ENCODE assay signal across 27 mouse cellular contexts in genomic region chr11:58799747-58800146, GRCm38 (mm10). TPM values are rescaled to one million over a fixed set of nuclear protein-coding genes. Genes with fewer than 3 reads are reported as not detected.
DNase-seq lines count a peak whose midpoint lies in the region; ATAC-seq lines count a peak whose summit lies in the region.
"Had no signal": no experiment of that assay in that cellular context is flagged by ENCODE, and none has a peak within 500 bp of the region (broad histone marks: within the 10 kb centered on the region; RNA-seq: fewer than 3 reads in every experiment).

No protein-coding gene starts in this region.

- H3K4me1 ChIP-seq in midbrain, embryonic 13.5 days (replicated peaks) = peaks cover 14% of the 10 kb centered on the region

- H3K9ac ChIP-seq in midbrain, embryonic 13.5 days (replicated peaks) = no peak overlapping the region
- H3K9ac ChIP-seq: embryonic facial prominence, embryonic 12.5 days; heart, embryonic 12.5 days; hindbrain, embryonic 14.5 days had no signal

- no peaks in the 10 kb centered on the region for H3K36me3 ChIP-seq in midbrain, embryonic 13.5 days
- H3K36me3 ChIP-seq: embryonic facial prominence, embryonic 12.5 days; heart, embryonic 12.5 days; hindbrain, embryonic 10.5 days had no signal

- 86% methylated on average over 5 of the region's 5 CpGs for WGBS in midbrain, embryonic 13.5 days

- no peak overlapping the region for H3K27ac ChIP-seq in midbrain, embryonic 13.5 days
- H3K27ac ChIP-seq: embryonic facial prominence, embryonic 12.5 days; hindbrain, embryonic 10.5 days; hindbrain, embryonic 14.5 days had no signal

- H3K4me3 ChIP-seq in midbrain, embryonic 13.5 days (replicated peaks) = no peak overlapping the region
- H3K4me3 ChIP-seq: embryonic facial prominence, embryonic 12.5 days; heart, embryonic 12.5 days; hindbrain, embryonic 10.5 days had no signal

- H3K4me2 ChIP-seq in midbrain, embryonic 13.5 days (replicated peaks) = no peak overlapping the region
- H3K4me2 ChIP-seq: embryonic facial prominence, embryonic 12.5 days; heart, embryonic 12.5 days; hindbrain, embryonic 14.5 days had no signal

- no peak for ATAC-seq in midbrain, embryonic 13.5 days
- ATAC-seq: forebrain, embryonic 16.5 days had no signal

- H3K27me3 ChIP-seq in midbrain, embryonic 13.5 days = no peaks in the 10 kb centered on the region
- H3K27me3 ChIP-seq: embryonic facial prominence, embryonic 12.5 days had no signal

- intact Hi-C loops in left cerebral cortex, postnatal 14 days (cut with DNase I) = no loop called here
- intact Hi-C loops in left cerebral cortex, postnatal 10 days (cut with DNase I) = no loop called here

- no peaks in the 10 kb centered on the region for H3K9me3 ChIP-seq in midbrain, embryonic 13.5 days
- H3K9me3 ChIP-seq: embryonic facial prominence, embryonic 12.5 days; heart, embryonic 12.5 days; hindbrain, embryonic 10.5 days had no signal

- DNase-seq in left cerebral cortex, postnatal 14 days (ENCODE audit: low spot score in 2 of 2) = peak; percentile 20 to 37
- no peak for DNase-seq in left cerebral cortex, postnatal 10 days (ENCODE audit: extremely low spot score in 1 of 2, low spot score in 2 of 2)
- peak; percentile 48 to 53 for DNase-seq in right cerebral cortex, adult 2 months (ENCODE audit: low spot score in 2 of 2)
- DNase-seq in right cerebral cortex, postnatal 10 days (ENCODE audit: low spot score in 2 of 2) = no peak
- DNase-seq in right cerebral cortex, postnatal 14 days = peak; percentile 27
- DNase-seq in telencephalon, adult 2 months (ENCODE audit: low read depth, low spot score) = peak; percentile 19
- DNase-seq: adrenal gland, adult 2 months; adrenal gland, postnatal 25 days; cerebellum, adult 11 months; cerebellum, adult 8-10 months; cerebellum, postnatal 25 days; gastrocnemius, postnatal 25 days had no signal

RNA-seq across cellular contexts. Expression of gene Fam183b, which starts 2.0 kb away (rescaled TPM):
- 1 to 10 TPM in 1 of 2 experiments, under 1 TPM in 1; 0.89 to 2.1 TPM for total RNA-seq in left cerebral cortex, postnatal 14 days (2021)
- total RNA-seq in left cerebral cortex, postnatal 10 days (2021) = 1 to 10 TPM; 1.2 to 2.2 TPM
- polyA plus RNA-seq in midbrain, embryonic 13.5 days (2015; fragmentation: Nextera tagmentation; extraction: Ambion mirVana) = 2.4 and 7.3 TPM in 2 replicates
- total RNA-seq: gastrocnemius, adult 18-20 months; gastrocnemius, postnatal 25 days; granulocyte monocyte progenitor cell, adult 5-6 weeks; heart, postnatal 25 days had no signal
- polyA plus RNA-seq: adrenal gland, adult 2 months had no signal

RNA-seq across cellular contexts. Expression of gene Olfr313, which starts 15.1 kb away (rescaled TPM):
- total RNA-seq in left cerebral cortex, postnatal 14 days (2021) = not detected
- not detected for total RNA-seq in left cerebral cortex, postnatal 10 days (2021)
- polyA plus RNA-seq in midbrain, embryonic 13.5 days (2015; fragmentation: Nextera tagmentation; extraction: Ambion mirVana) = 0.10 TPM in 1 of 2 replicates, not detected in the other
- total RNA-seq: adrenal gland, adult 2 months; adrenal gland, postnatal 25 days; ES-E14; gastrocnemius, adult 18-20 months; gastrocnemius, postnatal 25 days; granulocyte monocyte progenitor cell, adult 5-6 weeks; heart, adult 8-10 months; heart, postnatal 25 days had no signal
- polyA plus RNA-seq: adrenal gland, adult 2 months; brain, embryonic 14.5 days; cortical plate, adult 2 months; embryonic facial prominence, embryonic 12.5 days; forebrain, embryonic 16.5 days; heart, embryonic 12.5 days; hindbrain, embryonic 10.5 days; hindbrain, embryonic 14.5 days had no signal

RNA-seq across cellular contexts. Expression of gene Olfr314, which starts 17.0 kb away (rescaled TPM):
- total RNA-seq in left cerebral cortex, postnatal 14 days (2021) = not detected
- total RNA-seq in left cerebral cortex, postnatal 10 days (2021) = not detected
- polyA plus RNA-seq in midbrain, embryonic 13.5 days (2015; fragmentation: Nextera tagmentation; extraction: Ambion mirVana) = not detected in 2 replicates
- total RNA-seq: adrenal gland, adult 2 months; adrenal gland, postnatal 25 days; ES-E14; gastrocnemius, adult 18-20 months; gastrocnemius, postnatal 25 days; granulocyte monocyte progenitor cell, adult 5-6 weeks; heart, adult 8-10 months; heart, postnatal 25 days had no signal
- polyA plus RNA-seq: adrenal gland, adult 2 months; brain, embryonic 14.5 days; cortical plate, adult 2 months; embryonic facial prominence, embryonic 12.5 days; forebrain, embryonic 11.5 days; forebrain, embryonic 16.5 days; hindbrain, embryonic 10.5 days; hindbrain, embryonic 14.5 days had no signal

RNA-seq across cellular contexts. Expression of gene Olfr315, which starts 26.8 kb away (rescaled TPM):
- not detected for total RNA-seq in left cerebral cortex, postnatal 14 days (2021)
- not detected for total RNA-seq in left cerebral cortex, postnatal 10 days (2021)
- polyA plus RNA-seq in midbrain, embryonic 13.5 days (2015; fragmentation: Nextera tagmentation; extraction: Ambion mirVana) = not detected in 2 replicates
- total RNA-seq: adrenal gland, adult 2 months; adrenal gland, postnatal 25 days; ES-E14; gastrocnemius, adult 18-20 months; gastrocnemius, postnatal 25 days; granulocyte monocyte progenitor cell, adult 5-6 weeks; heart, adult 8-10 months; heart, postnatal 25 days had no signal
- polyA plus RNA-seq: adrenal gland, adult 2 months; brain, embryonic 14.5 days; cortical plate, adult 2 months; embryonic facial prominence, embryonic 12.5 days; forebrain, embryonic 11.5 days; forebrain, embryonic 16.5 days; heart, embryonic 12.5 days; heart, embryonic 16.5 days; hindbrain, embryonic 10.5 days; hindbrain, embryonic 14.5 days had no signal

RNA-seq across cellular contexts. Expression of gene Olfr312, which starts 29.3 kb away (rescaled TPM):
- total RNA-seq in left cerebral cortex, postnatal 14 days (2021) = not detected
- total RNA-seq in left cerebral cortex, postnatal 10 days (2021) = not detected
- not detected in 2 replicates for polyA plus RNA-seq in midbrain, embryonic 13.5 days (2015; fragmentation: Nextera tagmentation; extraction: Ambion mirVana)
- total RNA-seq: adrenal gland, adult 2 months; adrenal gland, postnatal 25 days; ES-E14; gastrocnemius, adult 18-20 months; gastrocnemius, postnatal 25 days; granulocyte monocyte progenitor cell, adult 5-6 weeks; heart, adult 8-10 months; heart, postnatal 25 days had no signal
- polyA plus RNA-seq: adrenal gland, adult 2 months; brain, embryonic 14.5 days; cortical plate, adult 2 months; embryonic facial prominence, embryonic 12.5 days; forebrain, embryonic 11.5 days; forebrain, embryonic 16.5 days; hindbrain, embryonic 10.5 days; hindbrain, embryonic 14.5 days had no signal

Comparison
In these comparisons a context has a peak if more than half of its experiments do, and no peak if none do; other contexts are left out.
1. DNase-seq: peak in left cerebral cortex, postnatal 14 days (2 of 2), right cerebral cortex, adult 2 months (2 of 2), right cerebral cortex, postnatal 14 days (single experiment) and telencephalon, adult 2 months (single experiment); none in left cerebral cortex, postnatal 10 days (0 of 2) and right cerebral cortex, postnatal 10 days (0 of 2).